Mouse (Mus musculus): ENCODE data around the gene Fgf15. TPM values are rescaled to one million over a fixed set of nuclear protein-coding genes. Genes with fewer than 3 reads are reported as not detected.
"Not testable (repeated sequence)": the region's sequence is repeated elsewhere in the genome, so short reads cannot be mapped to it uniquely, and the experiment has no call there.

Gene Fgf15
- total and polyA plus RNA-seq, 2 experiments from 2014 or later, result 5.1 to 9.3 TPM

- H3K27ac ChIP-seq (ENCODE audit: low read depth, low read length), result no peak overlapping the region
- H3K4me3 ChIP-seq (ENCODE audit: low read depth, low read length), result no peak overlapping the region
- H3K9me3 ChIP-seq (ENCODE audit: low read length), result no peaks in the 10 kb centered on the region
- no peaks in the 10 kb centered on the region for H3K36me3 ChIP-seq (ENCODE audit: insufficient read depth, low read length)
- no peak overlapping the region for H3K9ac ChIP-seq (replicated peaks; ENCODE audit: low read length, poor library complexity, severe bottlenecking)
- no peaks in the 10 kb centered on the region; the same call in 1 of the 2 replicates for H3K27me3 ChIP-seq (ENCODE audit: insufficient read depth, low read length)
- no peaks in the 10 kb centered on the region for H3K4me1 ChIP-seq (ENCODE audit: insufficient read depth, low read length)
- H3K4me2 ChIP-seq (ENCODE audit: low read depth, low read length, poor library complexity, severe bottlenecking), result no peak overlapping the region
- no peak for TF ChIP-seq CTCF (IDR thresholded peaks at IDR 0.05)
- 100% methylated on average over 1 of the region's 1 CpGs for WGBS
- DNase-seq (ENCODE audit: low spot score) (no peak), ATAC-seq (ENCODE audit: low FRiP score) (no peak)
Observed at GRCm38 (mm10) chr7:144878401-144878800, 17.9 kb upstream of the Fgf15 start.

GRCm38 (mm10) chr7:144883106-144883505 is 13.2 kb upstream of the Fgf15 start:
- Histone ChIP-seq H3K9ac (replicated peaks; ENCODE audit: low read length, poor library complexity, severe bottlenecking) (no peak overlapping the region), H3K9me3 (ENCODE audit: low read length) (no peaks in the 10 kb centered on the region), H3K27ac (ENCODE audit: low read depth, low read length) (no peak overlapping the region), H3K4me1 (ENCODE audit: insufficient read depth, low read length) (no peaks in the 10 kb centered on the region), H3K4me2 (ENCODE audit: low read depth, low read length, poor library complexity, severe bottlenecking) (no peak overlapping the region), H3K27me3 (ENCODE audit: insufficient read depth, low read length) (no peaks in the 10 kb centered on the region), H3K4me3 (ENCODE audit: low read depth, low read length) (no peak overlapping the region), H3K36me3 (ENCODE audit: insufficient read depth, low read length) (no peaks in the 10 kb centered on the region)
- TF ChIP-seq CTCF (IDR thresholded peaks at IDR 0.05), result no peak
- ATAC-seq (ENCODE audit: low FRiP score), result no peak
- no peak for DNase-seq (ENCODE audit: low spot score)
- WGBS, result 40% methylated on average over 2 of the region's 2 CpGs

GRCm38 (mm10) chr7:144887672-144888071 is 8.7 kb upstream of the Fgf15 start:
- TF ChIP-seq CTCF (IDR thresholded peaks at IDR 0.05), result no peak
- Histone ChIP-seq H3K4me2 (ENCODE audit: low read depth, low read length, poor library complexity, severe bottlenecking) (no peak overlapping the region), H3K36me3 (ENCODE audit: insufficient read depth, low read length) (no peaks in the 10 kb centered on the region; the same call in 1 of the 2 replicates), H3K4me3 (ENCODE audit: low read depth, low read length) (no peak overlapping the region), H3K9me3 (ENCODE audit: low read length) (no peaks in the 10 kb centered on the region), H3K27ac (ENCODE audit: low read depth, low read length) (no peak overlapping the region), H3K9ac (replicated peaks; ENCODE audit: low read length, poor library complexity, severe bottlenecking) (no peak overlapping the region), H3K27me3 (ENCODE audit: insufficient read depth, low read length) (no peaks in the 10 kb centered on the region), H3K4me1 (ENCODE audit: insufficient read depth, low read length) (no peaks in the 10 kb centered on the region)
- no peak for ATAC-seq (ENCODE audit: low FRiP score)
- WGBS, result 81% methylated on average over 2 of the region's 2 CpGs
- no peak for DNase-seq (ENCODE audit: low spot score)

DNA sequence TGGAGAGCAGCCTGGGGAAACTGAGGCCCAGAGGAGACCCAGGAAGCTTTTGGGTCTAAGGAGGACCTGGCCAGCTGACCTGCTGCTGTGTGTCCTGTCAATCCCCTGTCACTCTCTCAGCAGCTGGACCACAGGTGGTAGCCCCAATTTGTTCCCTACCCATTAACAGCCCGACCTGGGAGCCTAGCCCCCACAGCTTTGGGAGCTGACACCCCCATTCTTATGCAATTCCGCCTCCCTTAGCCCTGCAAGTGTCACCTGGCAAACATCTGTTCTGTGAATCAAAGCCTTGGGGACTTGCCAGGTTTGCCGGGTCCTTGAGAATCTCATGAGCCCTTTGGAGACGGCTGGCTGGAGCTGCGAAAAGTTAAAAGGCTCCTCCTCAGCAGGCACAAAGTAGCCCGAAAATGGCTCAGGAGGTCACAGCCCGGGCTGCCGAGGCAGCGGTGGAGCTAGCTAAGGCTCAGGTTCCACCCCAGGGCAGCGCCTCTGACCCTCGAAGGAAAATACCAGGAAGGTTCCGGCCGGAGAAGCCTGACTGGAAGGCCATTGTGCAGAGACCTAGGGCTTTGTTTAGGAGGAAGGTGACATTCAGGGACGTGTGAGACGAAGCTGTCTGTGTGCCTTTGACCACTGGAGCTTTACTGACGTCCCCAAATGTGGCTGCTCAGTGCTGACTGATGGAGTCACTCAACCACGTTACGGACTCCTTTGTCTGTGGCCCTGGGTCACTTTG is 7.6 kb upstream of the Fgf15 start:
- Histone ChIP-seq H3K27ac (ENCODE audit: low read depth, low read length) (no peak overlapping the region), H3K27me3 (ENCODE audit: insufficient read depth, low read length) (no peaks in the 10 kb centered on the region), H3K9ac (replicated peaks; ENCODE audit: low read length, poor library complexity, severe bottlenecking) (no peak overlapping the region), H3K4me2 (ENCODE audit: low read depth, low read length, poor library complexity, severe bottlenecking) (no peak overlapping the region), H3K36me3 (ENCODE audit: insufficient read depth, low read length) (no peaks in the 10 kb centered on the region; the same call in 1 of the 2 replicates), H3K4me3 (ENCODE audit: low read depth, low read length) (no peak overlapping the region), H3K9me3 (ENCODE audit: low read length) (no peaks in the 10 kb centered on the region), H3K4me1 (ENCODE audit: insufficient read depth, low read length) (no peaks in the 10 kb centered on the region)
- TF ChIP-seq CTCF (IDR thresholded peaks at IDR 0.05), result no peak
- 11% methylated on average over 18 of the region's 18 CpGs for WGBS
- ATAC-seq (ENCODE audit: low FRiP score) (no peak), DNase-seq (ENCODE audit: low spot score) (no peak)

GRCm38 (mm10) chr7:144890661-144891060 is 5.7 kb upstream of the Fgf15 start:
- H3K4me1 ChIP-seq (ENCODE audit: insufficient read depth, low read length); H3K9ac ChIP-seq (replicated peaks; ENCODE audit: low read length, poor library complexity, severe bottlenecking); H3K27me3 ChIP-seq (ENCODE audit: insufficient read depth, low read length); H3K4me2 ChIP-seq (ENCODE audit: low read depth, low read length, poor library complexity, severe bottlenecking); DNase-seq (ENCODE audit: low spot score); H3K36me3 ChIP-seq (ENCODE audit: insufficient read depth, low read length); H3K4me3 ChIP-seq (ENCODE audit: low read depth, low read length); ATAC-seq (ENCODE audit: low FRiP score); H3K9me3 ChIP-seq (ENCODE audit: low read length); H3K27ac ChIP-seq (ENCODE audit: low read depth, low read length): not testable (repeated sequence)
- 95% methylated on average over 1 of the region's 1 CpGs for WGBS
- peak; percentile 28 for TF ChIP-seq CTCF (IDR thresholded peaks at IDR 0.05)

GRCm38 (mm10) chr7:144891863-144892262 is 4.5 kb upstream of the Fgf15 start:
- 74% methylated on average over 2 of the region's 2 CpGs for WGBS
- TF ChIP-seq CTCF (IDR thresholded peaks at IDR 0.05), result no peak
- H3K36me3 ChIP-seq (ENCODE audit: insufficient read depth, low read length), result no peaks in the 10 kb centered on the region; the same call in 1 of the 2 replicates

More at GRCm38 (mm10) chr7:144891863-144892262, 4.5 kb upstream of the Fgf15 start:
- no peak overlapping the region for H3K4me3 ChIP-seq (ENCODE audit: low read depth, low read length)
- peaks cover 5% of the 10 kb centered on the region for H3K4me1 ChIP-seq (ENCODE audit: insufficient read depth, low read length)
- ATAC-seq (ENCODE audit: low FRiP score) (no peak), DNase-seq (ENCODE audit: low spot score) (no peak)
- H3K9me3 ChIP-seq (ENCODE audit: low read length), result no peaks in the 10 kb centered on the region
- H3K27ac ChIP-seq (ENCODE audit: low read depth, low read length), result no peak overlapping the region
- H3K9ac ChIP-seq (replicated peaks; ENCODE audit: low read length, poor library complexity, severe bottlenecking), result no peak overlapping the region
- no peak overlapping the region for H3K4me2 ChIP-seq (ENCODE audit: low read depth, low read length, poor library complexity, severe bottlenecking)
- H3K27me3 ChIP-seq (ENCODE audit: insufficient read depth, low read length), result peaks cover 6% of the 10 kb centered on the region
